Mouse (Mus musculus) limb, embryonic 11.5 days (tissue): ENCODE measurements at regions not wholly inside any gene's neighbourhood (a gene's known extent, or its start where the extent isn't known, plus 50 kb on each side); places are given as distances from the start of the nearest gene placed in this dataset.

ENCODE experiments used
- ATAC-seq: fragments of 200-750 bp; cut with Nextera tagmentation; 2 replicates; pipeline ENCODE4 v1.8.0; 2017; ENCODE audit warnings: low read depth; ENCODE audit not compliant: insufficient number of reproducible peaks, low FRiP score, low TSS enrichment
- DNase-seq: peaks from one replicate; pipeline ENCODE4 v3.0.0-alpha.2; 2015; ENCODE audit warnings: low spot score
- H3K27ac ChIP-seq: fragments of 300-500 bp; sonication (generic); replicated peaks from 2 replicates; pipeline ENCODE4 v1.5.1; 2014; ENCODE audit warnings: low read depth, mild to moderate bottlenecking, low read length
- H3K27me3 ChIP-seq: fragments of 300-500 bp; sonication (generic); 2 replicates; pipeline ENCODE4 v1.6.1; 2014; ENCODE audit warnings: mild to moderate bottlenecking, low read length, mixed read lengths; ENCODE audit not compliant: control insufficient read depth, insufficient read depth
- H3K36me3 ChIP-seq: fragments of 300-500 bp; sonication (generic); 2 replicates; pipeline ENCODE4 v1.6.1; 2014; ENCODE audit warnings: mild to moderate bottlenecking, low read length, moderate library complexity, mixed read lengths; ENCODE audit not compliant: control insufficient read depth, insufficient read depth
- H3K4me1 ChIP-seq: fragments of 300-500 bp; sonication (generic); 2 replicates; pipeline ENCODE4 v1.6.1; 2014; ENCODE audit warnings: low read length, mixed read lengths; ENCODE audit not compliant: control insufficient read depth, insufficient read depth
- H3K4me2 ChIP-seq: fragments of 300-500 bp; sonication (generic); 2 replicates; pipeline ENCODE4 v1.6.1; 2014; ENCODE audit warnings: low read depth, mild to moderate bottlenecking, moderate library complexity; ENCODE audit not compliant: severe bottlenecking
- H3K4me3 ChIP-seq: fragments of 300-500 bp; sonication (generic); 2 replicates; pipeline ENCODE4 v1.5.1; 2014; ENCODE audit warnings: low read depth, low read length
- H3K9ac ChIP-seq: fragments of 300-500 bp; sonication (generic); 2 replicates; pipeline ENCODE4 v1.6.1; 2014; ENCODE audit warnings: mild to moderate bottlenecking, low read length
- H3K9me3 ChIP-seq: fragments of 300-500 bp; sonication (generic); 2 replicates; pipeline ENCODE4 v1.6.1; 2016; ENCODE audit warnings: low read length; ENCODE audit not compliant: control insufficient read depth
- WGBS: fragments of 180-500 bp; shearing (Covaris S2); extraction: QIAGEN DNeasy Blood & Tissue Kit; methylation state at CpG from one replicate; pipeline ENCODE4 v1.1.7; 2014; 5-methylcytosine and 5-hydroxymethylcytosine counted together

DNA sequence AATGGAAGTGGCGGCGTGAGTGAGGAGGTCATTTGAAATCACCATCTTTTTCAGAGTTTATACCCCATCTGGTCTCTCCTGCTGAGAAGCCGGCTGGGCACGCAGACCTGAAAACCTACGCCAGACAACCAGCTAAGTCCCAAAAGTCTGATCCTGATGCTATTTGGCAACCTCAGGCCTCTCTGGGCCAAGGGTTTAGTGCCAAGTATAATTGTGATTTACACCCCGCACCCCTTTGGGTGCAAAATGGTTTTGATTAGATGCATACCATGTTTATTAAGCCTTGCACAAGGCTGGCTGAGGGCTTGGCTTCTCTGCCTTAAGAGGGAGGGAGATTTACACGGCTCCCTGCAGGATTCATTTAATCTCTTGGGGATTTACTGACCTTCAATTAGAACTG, 383.8 kb downstream of the Med13l start:
- Histone ChIP-seq H3K27me3 (peaks cover 2% of the 10 kb centered on the region), H3K27ac (no peak overlapping the region), H3K9me3 (no peaks in the 10 kb centered on the region), H3K4me3 (no peak overlapping the region), H3K36me3 (no peaks in the 10 kb centered on the region), H3K9ac (no peak overlapping the region), H3K4me2 (no peak overlapping the region), H3K4me1 (peaks cover 35% of the 10 kb centered on the region)
- DNase-seq (peak; percentile 76), ATAC-seq (0 out of 2 replicates have a peak, but pooled peaks have one; percentile 35)
- WGBS = 10% methylated on average over 7 of the region's 7 CpGs

DNA sequence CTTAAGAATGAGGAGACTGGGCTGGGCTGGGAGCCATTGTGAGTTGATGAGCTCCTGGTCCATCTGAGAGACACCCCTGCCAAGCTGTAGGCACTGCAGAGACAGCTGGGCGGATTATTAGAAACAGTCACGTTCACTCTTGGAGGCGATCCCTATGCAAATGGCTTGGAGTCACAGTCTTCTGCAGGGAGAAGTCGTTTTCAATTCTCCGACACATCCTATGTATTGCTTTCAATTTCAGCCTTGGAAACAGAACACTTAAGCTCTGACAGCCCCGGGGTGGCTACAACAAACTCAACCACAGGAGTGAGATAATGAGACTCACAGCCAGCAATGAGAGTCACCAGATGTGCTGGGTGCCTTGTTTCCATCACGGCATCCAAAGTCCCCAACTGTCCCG, 385.6 kb downstream of the Med13l start:
- H3K36me3 ChIP-seq = no peaks in the 10 kb centered on the region
- H3K9ac ChIP-seq = no peak overlapping the region
- no peak for ATAC-seq
- WGBS = 17% methylated on average over 8 of the region's 8 CpGs
- H3K27me3 ChIP-seq = no peaks in the 10 kb centered on the region; the same call in 1 of the 2 replicates
- no peak overlapping the region for H3K27ac ChIP-seq
- no peak overlapping the region for H3K4me2 ChIP-seq
- H3K4me1 ChIP-seq = peaks cover 35% of the 10 kb centered on the region
- H3K9me3 ChIP-seq = no peaks in the 10 kb centered on the region
- no peak overlapping the region for H3K4me3 ChIP-seq
- DNase-seq = no peak

DNA sequence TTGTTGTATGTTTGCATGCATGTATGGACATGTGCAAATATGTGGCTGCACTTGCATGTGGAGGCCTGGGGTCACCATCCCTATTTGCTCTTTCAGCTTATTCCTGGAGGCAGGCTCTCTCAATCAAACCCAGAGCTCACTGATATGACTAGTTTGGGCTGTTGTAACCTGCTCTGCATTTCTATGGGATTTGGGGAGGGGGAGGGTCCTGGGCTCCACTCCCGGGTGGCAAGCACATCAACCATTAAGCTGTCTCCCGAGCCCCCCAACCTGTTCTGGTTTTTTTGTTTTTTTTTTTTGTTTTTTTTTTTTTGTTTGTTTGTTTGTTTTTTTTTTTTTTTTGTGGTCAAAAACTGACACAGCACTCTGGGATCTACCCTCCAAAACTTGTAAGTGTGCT, 386.5 kb downstream of the Med13l start:
- DNase-seq (no peak), ATAC-seq (no peak)
- Histone ChIP-seq H3K4me3 (no peak overlapping the region), H3K36me3 (no peaks in the 10 kb centered on the region), H3K4me2 (no peak overlapping the region), H3K4me1 (peaks cover 35% of the 10 kb centered on the region), H3K27ac (no peak overlapping the region), H3K9me3 (no peaks in the 10 kb centered on the region), H3K9ac (no peak overlapping the region), H3K27me3 (no peaks in the 10 kb centered on the region; the same call in 1 of the 2 replicates)
- 14% methylated on average over 2 of the region's 2 CpGs for WGBS

DNA sequence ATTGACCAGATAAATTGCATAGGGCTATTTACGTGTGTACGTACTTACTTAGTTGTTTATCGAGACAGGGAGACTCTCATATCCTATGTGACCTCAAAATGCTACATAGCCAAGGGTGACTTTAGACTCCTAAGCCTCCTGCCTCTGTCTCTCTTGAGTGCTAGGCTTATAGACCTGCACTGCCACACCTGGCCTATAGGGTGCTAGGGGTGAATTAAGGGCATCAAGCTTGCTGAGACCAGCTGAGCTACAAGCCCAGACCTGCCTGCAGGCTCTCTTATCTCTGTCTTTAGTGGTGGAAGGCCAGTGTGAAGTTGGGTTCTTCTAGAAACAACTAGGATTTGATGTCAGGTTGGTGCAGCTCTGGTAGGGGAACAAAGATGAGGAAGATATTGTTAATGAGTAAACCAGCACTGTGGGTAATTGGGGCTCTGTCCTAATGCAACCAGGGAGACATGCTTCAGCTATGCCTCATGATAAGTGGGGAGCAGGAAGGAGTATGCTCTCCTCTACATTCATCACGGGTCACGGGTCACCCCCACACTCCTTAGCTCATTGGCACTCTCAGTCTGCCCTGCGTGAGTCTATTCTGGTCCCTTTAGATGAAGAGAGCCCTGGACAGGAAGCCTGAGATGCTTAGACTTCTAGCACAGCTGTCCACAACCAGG, 387.8 kb downstream of the Med13l start:
- ATAC-seq (no peak), DNase-seq (no peak)
- Histone ChIP-seq H3K4me3 (no peak overlapping the region), H3K36me3 (no peaks in the 10 kb centered on the region), H3K27me3 (no peaks in the 10 kb centered on the region), H3K27ac (no peak overlapping the region), H3K4me2 (no peak overlapping the region), H3K4me1 (peaks cover 35% of the 10 kb centered on the region), H3K9me3 (no peaks in the 10 kb centered on the region), H3K9ac (no peak overlapping the region)
- 91% methylated on average over 6 of the region's 6 CpGs for WGBS

DNA sequence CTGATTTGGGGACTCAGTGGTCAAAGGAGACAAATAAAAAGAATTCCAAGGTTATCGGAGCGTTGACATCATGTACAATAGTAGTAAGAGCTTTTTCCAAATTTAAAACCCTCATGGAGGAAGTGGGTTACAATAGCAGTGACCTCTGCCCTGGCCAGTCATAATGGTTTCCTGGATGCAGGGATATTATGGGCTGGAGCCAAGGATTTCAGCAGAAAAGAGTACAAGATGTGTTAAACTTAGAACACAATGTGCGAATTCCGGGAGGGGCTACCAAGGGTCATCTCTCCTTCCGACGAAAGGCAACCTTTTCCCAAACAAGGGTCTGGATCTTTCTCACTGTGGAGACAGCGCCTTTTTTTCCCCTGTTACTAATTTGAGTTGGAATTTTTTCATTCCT, 390.6 kb downstream of the Med13l start:
- Histone ChIP-seq H3K4me3 (no peak overlapping the region), H3K36me3 (no peaks in the 10 kb centered on the region), H3K4me1 (peaks cover 13% of the 10 kb centered on the region), H3K4me2 (no peak overlapping the region), H3K9me3 (no peaks in the 10 kb centered on the region), H3K27me3 (no peaks in the 10 kb centered on the region), H3K27ac (no peak overlapping the region), H3K9ac (no peak overlapping the region)
- DNase-seq (no peak), ATAC-seq (no peak)
- 82% methylated on average over 7 of the region's 7 CpGs for WGBS

DNA sequence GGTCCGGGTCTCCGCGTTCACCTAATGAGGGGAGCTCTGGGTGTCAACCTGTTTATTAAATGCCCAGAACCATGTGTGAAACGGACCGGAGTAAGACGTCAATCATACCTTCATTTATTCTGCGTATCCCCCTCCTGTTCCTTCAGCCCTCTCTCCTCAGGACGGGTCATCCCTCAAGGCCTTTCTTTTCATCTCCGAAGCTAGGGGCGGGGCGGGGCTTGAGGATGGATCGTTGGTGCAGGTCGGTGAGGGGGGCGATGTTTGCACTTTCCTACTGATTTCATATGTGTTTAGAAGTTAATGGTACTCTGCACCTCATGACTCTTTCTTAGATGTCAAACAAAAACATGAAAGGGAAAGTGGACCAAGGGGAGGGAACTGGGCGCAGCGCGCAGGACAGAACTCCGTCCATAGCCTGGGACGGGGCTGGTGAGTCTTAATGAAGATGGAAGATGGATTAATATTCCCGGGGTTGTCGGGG, 400.1 kb downstream of the Med13l start:
- Histone ChIP-seq H3K4me3 (no peak overlapping the region), H3K36me3 (no peaks in the 10 kb centered on the region), H3K4me2 (no peak overlapping the region), H3K4me1 (no peaks in the 10 kb centered on the region), H3K27me3 (no peaks in the 10 kb centered on the region), H3K9ac (no peak overlapping the region), H3K9me3 (no peaks in the 10 kb centered on the region), H3K27ac (no peak overlapping the region)
- WGBS = 30% methylated on average over 21 of the region's 21 CpGs
- ATAC-seq (no peak), DNase-seq (no peak)

DNA sequence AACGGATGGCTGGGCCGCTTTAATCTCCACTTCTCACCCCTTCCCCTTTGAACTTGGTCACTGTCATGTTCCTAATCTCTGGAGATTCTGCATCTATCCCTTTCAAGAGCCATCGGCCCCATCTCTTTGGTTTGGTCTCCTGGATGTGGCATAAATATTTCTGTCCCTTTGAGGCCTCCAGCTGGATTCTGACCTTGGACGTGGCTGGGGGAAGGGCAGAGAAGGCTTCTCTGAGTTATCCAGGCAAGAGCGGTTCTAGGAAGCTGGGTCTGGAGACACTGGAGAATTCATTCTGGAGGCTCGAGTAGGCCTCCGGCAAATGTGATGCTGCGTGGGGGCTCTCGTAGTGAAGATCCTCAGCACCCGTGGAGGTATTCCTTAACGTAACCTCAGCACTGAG, 400.6 kb downstream of the Med13l start:
- Histone ChIP-seq H3K4me2 (no peak overlapping the region), H3K4me1 (no peaks in the 10 kb centered on the region), H3K27ac (no peak overlapping the region), H3K27me3 (no peaks in the 10 kb centered on the region), H3K36me3 (no peaks in the 10 kb centered on the region), H3K4me3 (no peak overlapping the region), H3K9ac (no peak overlapping the region), H3K9me3 (no peaks in the 10 kb centered on the region)
- ATAC-seq (no peak), DNase-seq (no peak)
- WGBS = 61% methylated on average over 11 of the region's 11 CpGs

DNA sequence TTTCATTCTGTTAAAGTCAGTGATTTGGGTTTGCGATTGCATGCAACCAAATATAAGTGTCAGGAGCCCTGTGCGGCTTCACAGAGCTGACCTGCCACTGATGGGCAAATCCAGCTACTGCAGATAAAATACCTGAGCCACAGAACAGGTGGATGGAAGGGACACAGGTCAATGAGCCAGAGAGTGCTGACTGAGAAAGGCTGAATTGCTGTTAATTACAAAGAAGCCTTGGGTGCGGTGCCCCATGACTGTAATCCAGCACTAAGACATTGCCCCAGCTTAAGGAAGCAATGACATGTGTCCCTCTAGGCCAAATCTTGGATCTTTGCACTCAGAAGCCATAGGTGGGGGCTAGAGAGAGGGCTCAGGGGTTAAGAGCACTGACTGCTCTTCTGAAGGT, 401.7 kb downstream of the Med13l start:
- ATAC-seq (no peak), DNase-seq (no peak)
- Histone ChIP-seq H3K27ac (no peak overlapping the region), H3K4me3 (no peak overlapping the region), H3K27me3 (no peaks in the 10 kb centered on the region), H3K4me2 (no peak overlapping the region), H3K9ac (no peak overlapping the region), H3K4me1 (no peaks in the 10 kb centered on the region), H3K9me3 (no peaks in the 10 kb centered on the region), H3K36me3 (no peaks in the 10 kb centered on the region)
- 92% methylated on average over 3 of the region's 3 CpGs for WGBS

DNA sequence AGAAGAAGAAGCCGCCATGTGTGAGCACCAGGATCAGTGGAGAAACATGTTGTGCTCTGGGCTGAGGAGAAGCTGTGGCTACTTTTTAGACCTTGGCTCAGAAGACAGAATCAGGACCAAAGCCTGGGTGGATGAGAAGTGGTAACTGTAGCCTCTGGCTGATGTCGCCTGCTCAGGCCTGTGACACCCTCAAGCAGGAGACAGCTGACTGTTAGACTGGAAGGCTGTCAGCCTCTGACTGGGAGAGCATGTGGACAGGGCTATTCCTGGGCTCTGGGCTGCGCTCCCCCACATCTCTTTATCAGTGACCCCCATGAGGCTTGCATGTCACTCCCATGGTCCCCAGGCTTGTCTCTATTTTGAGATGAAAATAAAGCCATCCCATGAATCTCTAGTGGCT, 402.5 kb downstream of the Med13l start:
- no peak overlapping the region for H3K9ac ChIP-seq
- no peaks in the 10 kb centered on the region for H3K36me3 ChIP-seq
- 87% methylated on average over 3 of the region's 3 CpGs for WGBS
- H3K4me2 ChIP-seq = no peak overlapping the region
- ATAC-seq (no peak), DNase-seq (no peak)
- no peaks in the 10 kb centered on the region for H3K27me3 ChIP-seq
- H3K9me3 ChIP-seq = no peaks in the 10 kb centered on the region
- peaks cover 5% of the 10 kb centered on the region; the same call in 1 of the 2 replicates for H3K4me1 ChIP-seq
- H3K27ac ChIP-seq = no peak overlapping the region
- no peak overlapping the region for H3K4me3 ChIP-seq
